Mouse (Mus musculus) urinary bladder, adult 18-20 months (tissue): ENCODE results near the gene Arid1b.

ENCODE experiments used
- DNase-seq, 2 experiments: peaks; one replicate each; pipeline ENCODE4 v3.0.0; 2022; ENCODE audit warnings: low spot score in 2 of 2, mixed read lengths in 2 of 2

The Arid1b gene

GRCm38 (mm10) chr17:5210101-5210727 lies 216.1 kb downstream of the Arid1b start:
- DNase-seq: no peak

- no peak for DNase-seq
Observed at GRCm38 (mm10) chr17:5210891-5211290, 216.8 kb downstream of the Arid1b start.

- DNase-seq: no peak
Observed at GRCm38 (mm10) chr17:5212166-5212565, 218.0 kb downstream of the Arid1b start.

GRCm38 (mm10) chr17:5213441-5213840 lies 219.3 kb downstream of the Arid1b start:
- no peak for DNase-seq

GRCm38 (mm10) chr17:5215352-5215751 lies 221.2 kb downstream of the Arid1b start:
- DNase-seq: no peak

GRCm38 (mm10) chr17:5216965-5217546 lies 222.9 kb downstream of the Arid1b start:
- DNase-seq: no peak

- DNase-seq: no peak
Observed at GRCm38 (mm10) chr17:5217852-5218845, 224.0 kb downstream of the Arid1b start.

- no peak for DNase-seq
Observed at GRCm38 (mm10) chr17:5218955-5219557, 224.9 kb downstream of the Arid1b start.

GRCm38 (mm10) chr17:5221041-5221440 lies 226.9 kb downstream of the Arid1b start:
- DNase-seq: no peak

GRCm38 (mm10) chr17:5221558-5221957 lies 227.4 kb downstream of the Arid1b start:
- no peak for DNase-seq

- DNase-seq: no peak
Observed at GRCm38 (mm10) chr17:5222827-5223226, 228.7 kb downstream of the Arid1b start.

GRCm38 (mm10) chr17:5224932-5225331 lies 230.8 kb downstream of the Arid1b start:
- no peak for DNase-seq

- no peak for DNase-seq
Observed at GRCm38 (mm10) chr17:5227136-5227535, 233.0 kb downstream of the Arid1b start.

GRCm38 (mm10) chr17:5227950-5228615 lies 234.0 kb downstream of the Arid1b start:
- DNase-seq: no peak

- no peak for DNase-seq
Observed at GRCm38 (mm10) chr17:5228616-5229250, 234.6 kb downstream of the Arid1b start.

GRCm38 (mm10) chr17:5230063-5230462 lies 235.9 kb downstream of the Arid1b start:
- DNase-seq: no peak

- DNase-seq: no peak
Observed at GRCm38 (mm10) chr17:5232180-5232579, 238.0 kb downstream of the Arid1b start.

- no peak for DNase-seq
Observed at GRCm38 (mm10) chr17:5233991-5234390, 239.9 kb downstream of the Arid1b start.

- no peak for DNase-seq
Observed at GRCm38 (mm10) chr17:5235057-5235456, 240.9 kb downstream of the Arid1b start.

- no peak for DNase-seq
Observed at GRCm38 (mm10) chr17:5237765-5238164, 243.6 kb downstream of the Arid1b start.
